Mouse (Mus musculus) intestine, embryonic 14.5 days (tissue): ENCODE results near the gene Ankrd2. TPM values are rescaled to one million over a fixed set of nuclear protein-coding genes. Genes with fewer than 3 reads are reported as not detected.
A peak's percentile ranks its signal among the peaks of the same experiment; 100 is the strongest.
"Not testable (repeated sequence)": the region's sequence is repeated elsewhere in the genome, so short reads cannot be mapped to it uniquely, and the experiment has no call there.

ENCODE experiments used
- ATAC-seq: fragments of 200-750 bp; cut with Nextera tagmentation; replicated peaks from 2 replicates; pipeline ENCODE4 v1.8.0; 2017; ENCODE audit warnings: low read depth, moderate number of reproducible peaks, moderate TSS enrichment, moderate library complexity; ENCODE audit not compliant: low FRiP score, low TSS enrichment
- DNase-seq: peaks from one replicate; pipeline ENCODE4 v3.0.0-alpha.2; 2018; ENCODE audit warnings: low spot score
- H3K27ac ChIP-seq: fragments of 300-500 bp; sonication (generic); 2 replicates; pipeline ENCODE4 v1.5.1; 2014; ENCODE audit warnings: low read depth, mild to moderate bottlenecking, control low read depth
- H3K27me3 ChIP-seq: fragments of 300-500 bp; sonication (generic); replicated peaks from 2 replicates; pipeline ENCODE4 v1.6.1; 2014; ENCODE audit warnings: low read length, control low read depth; ENCODE audit not compliant: control insufficient read depth, insufficient read depth
- H3K36me3 ChIP-seq: fragments of 300-500 bp; sonication (generic); 2 replicates; pipeline ENCODE4 v1.6.1; 2014; ENCODE audit warnings: low read length, control low read depth; ENCODE audit not compliant: control insufficient read depth, insufficient read depth
- H3K4me1 ChIP-seq: fragments of 300-500 bp; sonication (generic); replicated peaks from 2 replicates; pipeline ENCODE4 v1.6.1; 2014; ENCODE audit warnings: low read length, control low read depth, mixed read lengths; ENCODE audit not compliant: control insufficient read depth, insufficient read depth
- H3K4me2 ChIP-seq: fragments of 300-500 bp; sonication (generic); 2 replicates; pipeline ENCODE4 v1.6.1; 2014; ENCODE audit warnings: low read length
- H3K4me3 ChIP-seq: fragments of 300-500 bp; sonication (generic); 2 replicates; pipeline ENCODE4 v1.5.1; 2014; ENCODE audit warnings: low read depth, low read length, control low read depth, mixed read lengths
- H3K9ac ChIP-seq: fragments of 300-500 bp; sonication (generic); 2 replicates; pipeline ENCODE4 v1.6.1; 2014; ENCODE audit warnings: mild to moderate bottlenecking, low read length
- H3K9me3 ChIP-seq: fragments of 300-500 bp; sonication (generic); 2 replicates; pipeline ENCODE4 v1.6.1; 2016; ENCODE audit warnings: low read length, control low read depth; ENCODE audit not compliant: control insufficient read depth
- WGBS: fragments of 180-500 bp; shearing (Covaris S2); extraction: QIAGEN DNeasy Blood & Tissue Kit; methylation state at CpG from one replicate; pipeline ENCODE4 v1.1.7; 2014; 5-methylcytosine and 5-hydroxymethylcytosine counted together
- polyA plus RNA-seq: library from polyadenylated mRNA; unstranded; fragments of >200 nt; fragmentation: Nextera tagmentation; extraction: Ambion mirVana; gene quantifications from 2 replicates; pipeline ENCODE4 v1.2.1, GENCODE M21; 2014

Ankrd2 gene
- polyA plus RNA-seq, 1 experiment from 2014 or later, result 0.27 TPM

GRCm38 (mm10) chr19:42071886-42072608, 36.2 kb downstream of the Ankrd2 start:
- Histone ChIP-seq H3K4me1 (no peaks in the 10 kb centered on the region), H3K4me3 (no peak overlapping the region), H3K27me3 (no peaks in the 10 kb centered on the region), H3K9me3 (no peaks in the 10 kb centered on the region), H3K4me2 (no peak overlapping the region), H3K36me3 (peaks cover 18% of the 10 kb centered on the region), H3K27ac (no peak overlapping the region), H3K9ac (no peak overlapping the region)
- WGBS, result 78% methylated on average over 15 of the region's 15 CpGs
- ATAC-seq, result no peak
- DNase-seq, result no peak

- ATAC-seq, result no peak
- Histone ChIP-seq H3K4me1 (no peaks in the 10 kb centered on the region), H3K27me3 (no peaks in the 10 kb centered on the region), H3K27ac (no peak overlapping the region), H3K4me2 (no peak overlapping the region), H3K9ac (no peak overlapping the region), H3K36me3 (peaks cover 22% of the 10 kb centered on the region), H3K4me3 (no peak overlapping the region), H3K9me3 (no peaks in the 10 kb centered on the region)
- no peak for DNase-seq
- WGBS, result 77% methylated on average over 7 of the region's 7 CpGs
These were observed 37.0 kb downstream of the Ankrd2 start for GRCm38 (mm10) chr19:42072802-42073201.

- DNase-seq (no peak), ATAC-seq (no peak)
- Histone ChIP-seq H3K4me3 (no peak overlapping the region), H3K27me3 (no peaks in the 10 kb centered on the region), H3K36me3 (peaks cover 22% of the 10 kb centered on the region), H3K9me3 (no peaks in the 10 kb centered on the region), H3K27ac (no peak overlapping the region), H3K9ac (no peak overlapping the region), H3K4me1 (no peaks in the 10 kb centered on the region), H3K4me2 (no peak overlapping the region)
- WGBS, result 81% methylated on average over 2 of the region's 2 CpGs
These were observed 39.3 kb downstream of the Ankrd2 start for GRCm38 (mm10) chr19:42075051-42075450.

GRCm38 (mm10) chr19:42075992-42076391, 40.2 kb downstream of the Ankrd2 start:
- Histone ChIP-seq H3K27me3 (no peaks in the 10 kb centered on the region), H3K4me1 (no peaks in the 10 kb centered on the region), H3K4me2 (no peak overlapping the region), H3K9ac (no peak overlapping the region), H3K4me3 (no peak overlapping the region), H3K27ac (no peak overlapping the region), H3K36me3 (peaks cover 22% of the 10 kb centered on the region), H3K9me3 (no peaks in the 10 kb centered on the region)
- WGBS, result 92% methylated on average over 16 of the region's 16 CpGs
- ATAC-seq (no peak), DNase-seq (no peak)

- no peak for ATAC-seq
- no peaks in the 10 kb centered on the region for H3K4me1 ChIP-seq
These were observed 42.8 kb downstream of the Ankrd2 start for GRCm38 (mm10) chr19:42078566-42078965.

GRCm38 (mm10) chr19:42079006-42079405, 43.2 kb downstream of the Ankrd2 start:
- no peaks in the 10 kb centered on the region for H3K9me3 ChIP-seq
- H3K27ac ChIP-seq, result no peak overlapping the region
- no peak overlapping the region for H3K4me2 ChIP-seq
- ATAC-seq, result no peak
- H3K36me3 ChIP-seq, result peaks cover 22% of the 10 kb centered on the region
- no peaks in the 10 kb centered on the region for H3K4me1 ChIP-seq
- 94% methylated on average over 12 of the region's 12 CpGs for WGBS
- H3K9ac ChIP-seq, result no peak overlapping the region
- no peak for DNase-seq
- H3K27me3 ChIP-seq, result no peaks in the 10 kb centered on the region
- no peak overlapping the region for H3K4me3 ChIP-seq

More at GRCm38 (mm10) chr19:42078566-42078965, 42.8 kb downstream of the Ankrd2 start:
- no peak overlapping the region for H3K9ac ChIP-seq
- H3K27ac ChIP-seq, result no peak overlapping the region
- H3K27me3 ChIP-seq, result no peaks in the 10 kb centered on the region
- H3K36me3 ChIP-seq, result peaks cover 22% of the 10 kb centered on the region
- H3K4me3 ChIP-seq, result no peak overlapping the region
- no peak overlapping the region for H3K4me2 ChIP-seq
- no peaks in the 10 kb centered on the region for H3K9me3 ChIP-seq
- peak; percentile 40 for DNase-seq
- WGBS, result 93% methylated on average over 8 of the region's 8 CpGs

- Histone ChIP-seq H3K4me3 (no peak overlapping the region), H3K27me3 (no peaks in the 10 kb centered on the region), H3K27ac (no peak overlapping the region), H3K4me1 (no peaks in the 10 kb centered on the region), H3K4me2 (no peak overlapping the region), H3K9me3 (no peaks in the 10 kb centered on the region), H3K9ac (no peak overlapping the region), H3K36me3 (peaks cover 17% of the 10 kb centered on the region)
- DNase-seq (peak; percentile 43), ATAC-seq (no peak)
- 76% methylated on average over 5 of the region's 5 CpGs for WGBS
These were observed 44.1 kb downstream of the Ankrd2 start for GRCm38 (mm10) chr19:42079950-42080349.

- ATAC-seq, result no peak
- 86% methylated on average over 11 of the region's 11 CpGs for WGBS
- Histone ChIP-seq H3K27me3 (no peaks in the 10 kb centered on the region), H3K9ac (no peak overlapping the region), H3K36me3 (peaks cover 12% of the 10 kb centered on the region), H3K4me2 (no peak overlapping the region), H3K4me1 (peaks cover 1% of the 10 kb centered on the region; the same call in 1 of the 2 replicates), H3K4me3 (no peak overlapping the region), H3K9me3 (no peaks in the 10 kb centered on the region), H3K27ac (no peak overlapping the region)
- DNase-seq, result peak; percentile 36
These were observed 44.7 kb downstream of the Ankrd2 start for GRCm38 (mm10) chr19:42080469-42080868.

- H3K4me3 ChIP-seq, DNase-seq, H3K4me1 ChIP-seq, H3K9me3 ChIP-seq, H3K4me2 ChIP-seq, H3K9ac ChIP-seq, ATAC-seq, H3K27me3 ChIP-seq, H3K27ac ChIP-seq, H3K36me3 ChIP-seq: not testable (repeated sequence)
- 91% methylated on average over 5 of the region's 5 CpGs for WGBS
These were observed 45.8 kb downstream of the Ankrd2 start for GRCm38 (mm10) chr19:42081613-42082012.
